In genomic region chr3:59351768-59352167, GRCm38 (mm10) we compare ENCODE assay signal across 20 mouse cellular contexts.
"Had no signal": no experiment of that assay in that cellular context is flagged by ENCODE, and none has a peak within 500 bp of the region (broad histone marks: within the 10 kb centered on the region; RNA-seq: fewer than 3 reads in every experiment).

No protein-coding gene starts in this region.

- H3K27me3 ChIP-seq: liver, embryonic 15.5 days; lung, embryonic 15.5 days; megakaryocyte, embryonic 14.5 days; midbrain, embryonic 13.5 days; midbrain, embryonic 15.5 days; neural tube, embryonic 13.5 days; stomach, embryonic 15.5 days had no signal

- H3K9me3 ChIP-seq: liver, embryonic 15.5 days; lung, embryonic 15.5 days; midbrain, embryonic 13.5 days; midbrain, embryonic 15.5 days; neural tube, embryonic 13.5 days; stomach, embryonic 15.5 days had no signal

- ATAC-seq: liver, postnatal 0 days; lung, postnatal 0 days; midbrain, embryonic 13.5 days; midbrain, embryonic 15.5 days had no signal

- H3K4me3 ChIP-seq: liver, embryonic 15.5 days; lung, embryonic 15.5 days; megakaryocyte, embryonic 14.5 days; midbrain, embryonic 13.5 days; midbrain, embryonic 15.5 days; myocyte; neural tube, embryonic 13.5 days; stomach, embryonic 15.5 days had no signal

- H3K4me1 ChIP-seq: liver, embryonic 15.5 days; lung, embryonic 15.5 days; megakaryocyte, embryonic 14.5 days; midbrain, embryonic 13.5 days; midbrain, embryonic 15.5 days; neural tube, embryonic 13.5 days; stomach, embryonic 15.5 days had no signal

- H3K9ac ChIP-seq: liver, embryonic 15.5 days; liver, postnatal 0 days; lung, embryonic 15.5 days; midbrain, embryonic 13.5 days; midbrain, embryonic 15.5 days; neural tube, embryonic 13.5 days; stomach, embryonic 15.5 days had no signal

- DNase-seq: liver, postnatal 0 days; lung, adult 2 months; lung, postnatal 14 days; lung, postnatal 36 days; right cerebral cortex, postnatal 14 days; thymus, adult 2 months; thymus, postnatal 25 days; thymus, postnatal 4 days had no signal

- H3K4me2 ChIP-seq: liver, embryonic 15.5 days; lung, embryonic 15.5 days; midbrain, embryonic 11.5 days; midbrain, embryonic 13.5 days; midbrain, embryonic 15.5 days; neural tube, embryonic 13.5 days; stomach, embryonic 15.5 days had no signal

- H3K36me3 ChIP-seq: liver, embryonic 15.5 days; lung, embryonic 15.5 days; midbrain, embryonic 13.5 days; midbrain, embryonic 15.5 days; neural tube, embryonic 13.5 days; stomach, embryonic 15.5 days had no signal

- H3K27ac ChIP-seq: liver, embryonic 15.5 days; lung, embryonic 15.5 days; macrophage; midbrain, embryonic 13.5 days; midbrain, embryonic 15.5 days; neural tube, embryonic 13.5 days; stomach, embryonic 15.5 days; stomach, postnatal 0 days had no signal
